Mouse (Mus musculus) megakaryocyte-erythroid progenitor cell, adult 5-6 weeks (primary cell): ENCODE results near the gene Ctrb1. TPM values are rescaled to one million over a fixed set of nuclear protein-coding genes. Genes with fewer than 3 reads are reported as not detected.

ENCODE experiments used
- ATAC-seq: replicated peaks from 2 replicates; pipeline ENCODE4 v1.8.0; 2016; ENCODE audit warnings: mild to moderate bottlenecking, inconsistent platforms; ENCODE audit not compliant: severe bottlenecking, poor library complexity, low FRiP score, low TSS enrichment
- total RNA-seq, 2 experiments: library from RNA; stranded (forward) in 1 of 2; stranded (reverse) in 1 of 2; fragments of 200-1000, 215-1000 nt in 1 of 2; fragments of >200 nt in 1 of 2; fragmentation: Nextera tagmentation in 1 of 2; gene quantifications; 2 replicates each; pipeline ENCODE4 v1.2.3; 2014 to 2017

The Ctrb1 gene
- not detected in 2 replicates for total RNA-seq (2014; fragmentation: Nextera tagmentation)
- not detected in 2 replicates for total RNA-seq (2017)

- no peak for ATAC-seq
Measured at GRCm38 (mm10) chr8:111690960-111691445, at the start of gene Ctrb1. TSS of gene Ctrb1 (minus strand) at chr8:111691010.

GRCm38 (mm10) chr8:111740301-111740711 lies 49.5 kb upstream of the Ctrb1 start:
- no peak for ATAC-seq

GRCm38 (mm10) chr8:111739604-111740003 lies 48.8 kb upstream of the Ctrb1 start:
- ATAC-seq = no peak

GRCm38 (mm10) chr8:111738867-111739266 lies 48.1 kb upstream of the Ctrb1 start:
- ATAC-seq = no peak

GRCm38 (mm10) chr8:111736321-111736720 lies 45.5 kb upstream of the Ctrb1 start:
- no peak for ATAC-seq

GRCm38 (mm10) chr8:111735791-111736190 lies 45.0 kb upstream of the Ctrb1 start:
- no peak for ATAC-seq

- ATAC-seq = no peak
Measured at GRCm38 (mm10) chr8:111735335-111735761, 44.5 kb upstream of the Ctrb1 start.

- ATAC-seq = no peak
Measured at GRCm38 (mm10) chr8:111734244-111734960, 43.6 kb upstream of the Ctrb1 start.

- ATAC-seq = no peak
Measured at GRCm38 (mm10) chr8:111733581-111734243, 42.9 kb upstream of the Ctrb1 start.

GRCm38 (mm10) chr8:111732406-111733085 lies 41.7 kb upstream of the Ctrb1 start:
- no peak for ATAC-seq

GRCm38 (mm10) chr8:111732004-111732403 lies 41.2 kb upstream of the Ctrb1 start:
- ATAC-seq = peak; percentile 97

GRCm38 (mm10) chr8:111731231-111731977 lies 40.6 kb upstream of the Ctrb1 start:
- no peak for ATAC-seq

- no peak for ATAC-seq
Measured at GRCm38 (mm10) chr8:111729233-111730170, 38.7 kb upstream of the Ctrb1 start.

- ATAC-seq = no peak
Measured at GRCm38 (mm10) chr8:111728481-111728880, 37.7 kb upstream of the Ctrb1 start.

- ATAC-seq = no peak
Measured at GRCm38 (mm10) chr8:111727553-111727952, 36.7 kb upstream of the Ctrb1 start.

- no peak for ATAC-seq
Measured at GRCm38 (mm10) chr8:111726102-111726900, 35.5 kb upstream of the Ctrb1 start.

- no peak for ATAC-seq
Measured at GRCm38 (mm10) chr8:111725341-111725740, 34.5 kb upstream of the Ctrb1 start.

- ATAC-seq = no peak
Measured at GRCm38 (mm10) chr8:111720115-111720544, 29.3 kb upstream of the Ctrb1 start.
